Mouse (Mus musculus) megakaryocyte progenitor cell, adult 5-6 weeks (primary cell): ENCODE data around the gene Mrpl17. TPM values are rescaled to one million over a fixed set of nuclear protein-coding genes. Genes with fewer than 3 reads are reported as not detected.

Experiments used
- ATAC-seq: replicated peaks from 2 replicates; pipeline ENCODE4 v1.8.0; 2016; ENCODE audit warnings: mild to moderate bottlenecking, moderate TSS enrichment, inconsistent platforms; ENCODE audit not compliant: poor library complexity
- total RNA-seq, 2 experiments: library from RNA; stranded (forward) in 1 of 2; stranded (reverse) in 1 of 2; fragments of 157-497, 149-512 nt in 1 of 2; fragments of 200-1000 nt in 1 of 2; gene quantifications; 2 replicates each; pipeline versions ENCODE4 v1.2.3 to v1.2.4; 2015 to 2017

The Mrpl17 gene
- total RNA-seq, 2 experiments from 2014 or later, result 69.0 to 152 TPM

DNA sequence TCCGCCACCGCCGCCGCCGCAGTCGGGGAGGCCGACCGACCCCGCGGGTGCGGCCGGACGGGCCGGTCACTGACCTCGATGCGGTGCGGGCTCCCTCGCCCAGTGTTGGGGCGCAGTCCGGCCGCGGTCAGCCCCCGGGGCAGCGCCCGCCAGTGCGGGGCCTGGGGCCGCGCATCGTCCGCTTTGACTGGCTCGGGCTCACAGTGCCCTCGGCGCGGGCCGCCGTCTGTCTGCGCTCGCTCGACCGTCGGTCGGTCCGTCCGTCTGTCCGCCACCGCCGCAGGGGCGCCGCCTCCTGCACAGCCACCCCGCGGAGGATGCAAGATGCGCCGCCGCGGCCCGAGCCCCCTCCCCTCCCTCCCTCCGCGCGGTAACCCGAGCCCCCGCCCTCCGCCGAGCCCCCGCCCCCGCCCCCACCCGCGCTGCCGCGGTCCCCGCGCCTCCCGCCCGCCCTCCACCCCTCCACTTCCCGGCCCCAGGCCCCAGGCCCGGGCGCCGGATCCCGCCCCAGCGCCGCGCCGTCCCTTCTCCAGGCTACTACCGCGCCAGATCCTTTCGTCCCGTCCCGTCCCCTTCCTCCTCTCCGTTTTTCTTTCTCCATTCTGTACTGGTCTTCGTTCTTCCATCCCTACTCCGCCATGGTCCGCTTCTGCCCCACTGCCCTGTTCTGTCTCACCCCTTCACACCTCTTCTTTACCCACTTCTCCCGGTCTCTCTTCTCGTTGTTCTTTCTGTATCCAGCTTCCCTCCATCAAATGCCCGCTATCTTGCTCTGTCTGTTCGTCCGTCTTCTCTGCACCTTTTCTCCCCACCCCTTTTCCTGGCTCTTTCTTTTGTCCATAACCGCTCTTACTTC is 23.4 kb downstream of the Mrpl17 start, which contains the start of gene Dchs1:
Gene Dchs1, minus strand, starts transcription at position 370 of the 856 bp plus-strand sequence.
- ATAC-seq, result 0 out of 2 replicates have a peak, but pooled peaks have one; percentile 38

DNA sequence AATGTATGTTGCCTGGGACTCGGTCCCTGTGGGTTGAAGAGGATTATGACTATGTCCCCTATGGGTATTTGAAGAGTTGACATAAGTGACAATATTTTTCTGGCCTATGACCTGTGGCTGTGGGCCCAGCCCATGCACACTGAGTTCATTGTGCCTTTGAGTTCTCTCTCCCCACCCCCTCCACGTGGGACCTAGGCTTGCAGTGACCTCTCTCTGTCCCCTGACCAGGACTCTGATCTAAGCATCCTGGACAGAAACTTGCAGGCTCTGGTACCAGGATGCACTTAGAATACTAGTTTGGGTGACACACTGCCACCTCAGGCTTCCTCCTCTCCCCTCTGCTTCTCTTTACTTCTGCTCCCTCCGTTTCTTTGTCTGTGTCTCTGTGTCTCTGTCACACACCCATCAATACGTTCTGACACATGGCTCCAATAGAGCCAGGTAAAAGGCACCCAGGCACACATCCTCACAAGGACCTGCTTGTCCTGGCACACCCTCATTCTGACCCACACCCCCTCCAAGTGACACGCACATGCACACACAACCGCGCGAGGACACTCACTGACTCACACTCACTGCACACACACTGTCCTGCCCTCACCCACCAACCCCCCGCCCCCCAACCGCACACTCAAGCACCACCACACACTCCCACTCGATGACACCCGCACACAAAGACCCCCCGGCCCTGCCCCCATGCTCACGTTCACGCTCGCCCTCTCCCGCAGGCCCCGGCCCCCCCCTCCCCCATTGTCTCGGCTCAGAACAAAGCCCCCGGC is 24.2 kb downstream of the Mrpl17 start:
- ATAC-seq, result peak; percentile 32

GRCm38 (mm10) chr7:105784556-105784955 is 26.3 kb downstream of the Mrpl17 start:
- no peak for ATAC-seq

DNA sequence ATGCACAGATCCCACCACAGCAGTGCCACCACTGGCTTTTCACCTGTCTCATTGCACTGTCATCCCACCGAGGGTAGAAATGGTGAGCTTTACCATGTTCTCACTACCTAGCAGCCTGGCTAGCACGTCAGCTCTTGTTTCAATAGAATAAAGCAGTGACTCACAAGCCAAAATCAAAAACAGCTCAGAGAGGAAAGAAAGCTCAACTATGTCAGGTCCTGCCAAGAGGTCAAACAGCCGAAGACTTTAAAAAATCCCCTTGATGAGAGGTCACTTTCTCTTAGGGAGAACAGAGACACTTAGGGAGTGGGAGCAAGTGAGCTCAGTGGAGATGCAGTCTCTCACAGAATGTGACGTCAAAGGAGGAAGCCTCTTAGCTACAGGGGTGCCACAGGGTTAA is 27.0 kb downstream of the Mrpl17 start:
- ATAC-seq, result no peak

GRCm38 (mm10) chr7:105778553-105779265 is 32.2 kb downstream of the Mrpl17 start:
- peak; percentile 85 for ATAC-seq

GRCm38 (mm10) chr7:105777797-105778552 is 32.9 kb downstream of the Mrpl17 start:
- ATAC-seq, result peak; percentile 57

DNA sequence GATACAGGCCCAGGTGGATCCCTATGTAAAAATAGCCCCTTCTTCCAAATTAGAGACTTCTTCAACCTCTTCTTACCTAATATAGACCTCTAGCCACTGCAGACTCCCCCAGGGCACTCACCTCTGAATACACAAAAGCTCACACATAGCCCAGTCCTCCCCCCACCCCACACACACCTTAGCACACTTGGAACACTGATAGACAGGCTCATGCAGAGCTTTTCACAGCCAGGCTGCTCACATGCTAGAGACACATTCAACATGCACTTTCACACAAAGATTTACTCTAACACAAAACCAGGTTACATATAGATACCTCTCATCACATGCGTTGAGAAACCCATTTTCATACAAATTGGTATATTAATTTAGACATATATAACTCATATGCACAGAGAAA is 33.6 kb downstream of the Mrpl17 start:
- no peak for ATAC-seq

DNA sequence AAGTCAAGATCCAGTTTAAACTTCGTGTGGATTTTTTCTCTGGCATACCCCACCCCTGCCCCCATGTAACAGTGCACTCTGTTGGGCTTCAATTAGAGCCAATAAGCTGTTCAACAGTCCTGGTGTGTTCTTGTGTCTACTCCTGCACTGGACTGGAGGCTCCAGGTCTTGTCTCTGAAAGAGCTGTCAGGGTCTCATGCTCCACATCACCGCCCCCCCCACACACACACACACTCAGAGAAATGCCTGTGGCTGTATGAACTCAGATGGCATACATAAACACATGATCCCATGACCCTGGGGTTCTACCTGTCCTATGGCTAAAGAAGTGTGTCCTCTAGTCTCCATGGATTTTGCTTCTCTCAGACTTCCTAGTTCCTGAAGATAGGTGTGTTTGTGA is 34.9 kb downstream of the Mrpl17 start:
- ATAC-seq, result no peak

GRCm38 (mm10) chr7:105774661-105775060 is 36.2 kb downstream of the Mrpl17 start:
- ATAC-seq, result no peak

DNA sequence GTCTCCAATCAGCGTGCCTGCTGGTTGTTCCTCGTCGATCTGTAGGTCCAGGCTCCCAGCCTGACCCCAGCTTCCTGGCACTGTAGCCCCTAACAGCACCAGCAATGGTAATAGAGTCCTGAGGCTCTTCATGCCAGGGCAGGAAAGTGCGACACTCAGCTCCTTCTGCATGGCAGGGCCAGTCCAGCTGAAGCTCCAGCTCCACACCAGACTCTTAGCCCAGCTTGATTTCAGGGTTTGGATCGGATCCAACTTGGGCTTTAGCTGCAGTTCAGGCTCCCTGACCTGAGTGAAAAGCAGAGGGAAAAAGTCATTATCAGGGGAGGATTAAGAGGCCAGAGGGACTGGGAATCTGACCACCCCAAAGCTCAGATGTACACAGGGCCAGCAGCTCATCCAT is 37.9 kb downstream of the Mrpl17 start:
- ATAC-seq, result no peak

DNA sequence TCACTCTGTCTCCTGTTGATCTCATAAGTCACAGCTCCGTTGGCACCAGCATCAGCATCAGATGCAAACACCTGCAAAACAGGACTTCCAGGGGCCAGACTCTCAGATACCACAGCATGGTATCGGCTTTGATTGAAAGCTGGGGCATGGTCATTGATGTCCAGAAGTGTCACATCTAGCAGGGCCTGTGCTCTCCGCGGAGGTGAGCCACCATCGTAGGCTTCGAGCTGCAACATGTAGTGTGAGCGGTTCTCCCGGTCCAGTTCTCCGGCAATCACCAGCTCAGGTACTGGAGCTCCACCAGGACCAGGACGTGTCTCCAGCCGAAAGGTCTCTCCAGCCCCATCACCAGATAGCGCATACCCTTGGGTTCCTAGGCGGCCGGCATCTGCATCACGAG is 38.6 kb downstream of the Mrpl17 start:
- ATAC-seq, result no peak

GRCm38 (mm10) chr7:105769959-105770358 is 40.9 kb downstream of the Mrpl17 start:
- no peak for ATAC-seq

DNA sequence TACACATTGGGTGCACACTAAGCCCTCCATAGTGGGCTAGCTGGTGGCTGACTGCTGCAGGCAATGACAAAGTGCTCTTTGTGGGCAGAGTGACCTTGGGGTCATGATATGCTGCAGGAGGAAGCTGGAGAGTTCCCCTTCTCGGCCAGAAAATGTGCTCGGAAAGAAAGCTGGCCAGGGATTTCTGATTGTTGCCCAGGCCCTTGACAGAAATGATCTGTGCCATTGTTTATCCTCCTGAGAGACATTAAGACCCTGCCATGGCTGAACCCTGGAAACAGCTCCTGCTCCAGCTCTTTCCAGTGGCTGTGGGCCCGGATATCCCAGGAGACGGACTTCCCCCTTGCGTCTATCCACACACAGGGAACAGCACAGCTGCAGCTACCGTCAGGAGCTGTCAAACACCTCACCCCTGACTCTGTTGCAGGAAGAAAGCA is 43.2 kb downstream of the Mrpl17 start:
- peak; percentile 74 for ATAC-seq

DNA sequence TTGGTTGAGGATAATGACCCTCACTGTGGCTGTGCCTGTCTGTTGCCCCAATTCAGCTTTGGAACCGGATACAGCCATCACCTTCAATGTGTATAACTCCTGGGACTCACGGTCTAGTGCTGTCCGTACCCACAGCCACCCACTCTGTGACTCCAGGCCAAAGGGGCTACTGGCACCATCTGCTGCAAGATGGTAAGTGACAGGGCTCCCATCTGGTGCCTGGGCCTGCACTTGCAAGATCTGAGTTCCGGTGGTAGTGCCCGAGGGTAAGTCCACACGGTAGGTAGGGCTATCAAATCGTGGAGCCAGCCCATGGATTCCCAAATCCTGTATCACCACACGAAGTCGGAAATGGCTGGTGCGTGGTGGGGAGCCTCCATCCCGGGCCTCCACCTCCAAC is 46.6 kb downstream of the Mrpl17 start:
- no peak for ATAC-seq

DNA sequence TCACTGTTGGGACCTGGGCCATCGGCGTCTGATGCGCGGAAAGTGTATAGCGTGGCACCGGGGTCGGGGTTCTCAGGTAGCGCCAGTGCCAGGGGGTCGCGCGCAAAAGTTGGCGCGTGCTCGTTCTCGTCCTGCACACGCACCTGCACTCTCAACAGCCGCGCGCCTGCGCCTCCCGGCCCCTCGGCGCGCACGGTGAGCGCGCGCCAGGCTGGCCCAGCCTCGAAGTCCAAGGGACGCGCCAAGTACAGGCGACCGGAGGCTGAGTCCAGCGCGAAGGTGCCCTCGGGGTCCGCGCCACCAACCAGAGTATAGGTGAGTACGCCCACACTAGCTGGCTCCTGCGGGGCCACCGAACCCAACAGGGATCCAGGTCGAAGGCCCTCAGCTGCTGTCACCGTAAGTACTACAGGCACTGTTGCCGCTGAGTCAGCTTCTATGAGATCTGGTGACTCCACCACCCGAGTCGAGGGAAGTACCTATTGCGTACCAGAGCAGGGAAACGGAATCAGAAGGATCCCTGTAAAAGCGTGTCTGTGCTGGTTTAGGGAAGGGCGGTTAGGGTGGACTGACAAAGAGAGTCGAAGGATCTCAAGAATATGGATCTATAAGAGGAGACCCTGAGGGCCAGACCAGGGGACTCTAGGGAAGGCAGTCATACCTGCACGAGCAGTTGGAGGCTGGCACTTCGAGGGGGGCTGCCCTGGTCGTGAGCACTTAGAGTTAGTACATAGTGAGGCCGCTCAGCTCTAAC is 48.2 kb downstream of the Mrpl17 start:
- peak; percentile 27; the same call in 1 of the 2 replicates for ATAC-seq

DNA sequence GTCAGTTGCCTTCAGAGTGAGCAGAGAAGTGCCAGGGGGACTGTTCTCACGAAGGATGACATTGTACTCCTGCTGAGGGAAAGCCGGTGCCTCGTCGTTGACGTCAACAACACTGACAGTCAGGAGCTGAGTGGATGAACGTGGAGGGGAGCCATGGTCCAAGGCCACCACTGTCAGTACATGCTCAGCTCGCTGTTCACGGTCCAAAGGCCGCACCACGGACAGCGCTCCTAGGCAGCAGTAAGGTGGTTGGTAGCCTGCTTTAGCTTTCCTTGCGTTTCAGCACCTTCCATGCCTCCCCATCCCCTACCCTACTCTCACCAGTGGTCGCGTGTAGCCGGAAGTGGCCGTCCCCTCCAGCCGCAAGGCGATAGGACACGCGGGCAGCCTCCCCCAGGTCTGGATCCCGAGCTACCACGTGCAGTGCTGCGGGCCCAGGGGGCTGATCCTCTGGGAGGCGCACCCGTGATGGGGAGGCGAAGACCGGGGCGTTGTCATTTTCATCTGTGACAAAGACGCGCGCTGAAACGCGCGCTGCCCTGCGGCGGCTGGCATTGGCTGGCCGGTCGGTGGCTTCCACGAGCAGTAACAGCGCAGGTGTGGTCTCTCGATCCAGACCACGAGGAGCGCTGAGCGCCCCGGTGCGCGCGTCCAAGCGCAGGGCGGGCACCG is 49.0 kb downstream of the Mrpl17 start:
- ATAC-seq, result peak; percentile 37

GRCm38 (mm10) chr7:105753281-105753680 is 57.6 kb downstream of the Mrpl17 start:
- no peak for ATAC-seq
